Mouse (Mus musculus): ENCODE data around the gene Pnp. TPM values are rescaled to one million over a fixed set of nuclear protein-coding genes. Genes with fewer than 3 reads are reported as not detected.
A peak's percentile ranks its signal among the peaks of the same experiment; 100 is the strongest.
"Not testable (repeated sequence)": the region's sequence is repeated elsewhere in the genome, so short reads cannot be mapped to it uniquely, and the experiment has no call there.

The Pnp gene
- polyA plus RNA-seq, 1 experiment: 116 TPM

DNA sequence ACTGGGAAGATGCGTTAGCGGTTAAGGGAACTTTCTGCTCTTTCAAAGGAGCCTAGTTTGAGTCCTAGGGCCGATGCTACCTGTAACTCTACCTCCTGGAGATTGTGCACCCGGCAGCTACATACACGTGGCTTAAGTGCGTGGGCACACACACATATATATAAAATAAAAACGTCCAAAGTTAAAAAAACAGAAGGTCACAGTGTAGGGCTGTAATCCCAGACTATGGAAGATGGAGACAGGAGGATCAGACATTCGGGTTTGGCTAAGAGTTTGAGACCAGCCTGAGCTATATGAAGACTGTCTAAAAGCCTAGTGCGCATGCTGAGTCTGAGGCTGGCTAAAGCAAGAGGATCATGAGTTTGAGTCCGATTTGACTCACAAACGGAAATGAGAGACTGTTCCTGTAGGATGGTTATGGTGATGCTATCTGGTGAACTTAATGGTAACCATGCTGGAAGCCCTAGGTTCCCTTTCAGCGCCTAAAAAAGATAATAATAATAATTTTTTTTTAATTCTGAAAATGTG is 675 bp downstream of the Pnp start:
- TF ChIP-seq POLR2A (IDR thresholded peaks at IDR 0.05; ENCODE audit: low read depth, low read length): no peak
- no peak for TF ChIP-seq CTCF (IDR thresholded peaks at IDR 0.05; ENCODE audit: extremely low read depth, insufficient read length, insufficient replicate concordance, low read depth, low read length)
- Histone ChIP-seq H3K36me3 (ENCODE audit: control insufficient read depth, insufficient read depth, low read length) (peaks cover 25% of the 10 kb centered on the region), H3K4me3 (ENCODE audit: low read depth, low read length) (peak overlapping the region; percentile 72), H3K27me3 (ENCODE audit: control insufficient read depth, insufficient read depth, low read length) (no peaks in the 10 kb centered on the region), H3K4me1 (ENCODE audit: control insufficient read depth, insufficient read depth, insufficient read length, low read length) (peaks cover 7% of the 10 kb centered on the region; the same call in 1 of the 2 replicates), H3K27ac (ENCODE audit: insufficient read depth, low read depth, low read length) (peak overlapping the region; percentile 80)
- WGBS: 11% methylated on average over 12 of the region's 12 CpGs

DNA sequence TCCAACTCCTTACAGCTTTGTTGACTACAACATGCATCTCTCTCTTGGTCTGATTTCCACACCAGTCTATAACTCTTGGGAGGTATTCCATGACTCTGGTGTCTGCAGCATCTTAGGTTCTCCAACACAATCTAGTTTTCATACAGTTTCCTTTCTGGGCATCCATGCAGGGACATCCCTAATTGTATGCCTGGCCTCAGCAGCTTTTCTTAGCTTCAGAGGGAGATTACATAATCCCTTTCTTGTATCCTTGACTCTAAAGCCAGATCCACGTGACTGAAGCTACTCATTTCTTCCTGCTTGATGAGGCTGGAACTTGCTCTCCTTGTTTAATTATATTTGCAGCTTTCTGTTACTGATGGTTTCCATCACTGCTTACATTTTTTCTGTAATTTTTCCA is 5.8 kb downstream of the Pnp start:
- H3K4me1 ChIP-seq (ENCODE audit: control insufficient read depth, insufficient read depth, insufficient read length, low read length): peaks cover under 1% of the 10 kb centered on the region; the same call in 1 of the 2 replicates
- TF ChIP-seq CTCF (IDR thresholded peaks at IDR 0.05; ENCODE audit: extremely low read depth, insufficient read length, insufficient replicate concordance, low read depth, low read length): no peak
- TF ChIP-seq POLR2A (IDR thresholded peaks at IDR 0.05; ENCODE audit: low read depth, low read length): no peak
- no peak overlapping the region for H3K27ac ChIP-seq (ENCODE audit: insufficient read depth, low read depth, low read length)
- WGBS: 42% methylated on average over 1 of the region's 1 CpGs
- H3K27me3 ChIP-seq (ENCODE audit: control insufficient read depth, insufficient read depth, low read length): no peaks in the 10 kb centered on the region
- H3K36me3 ChIP-seq (ENCODE audit: control insufficient read depth, insufficient read depth, low read length): no peaks in the 10 kb centered on the region
- no peak overlapping the region for H3K4me3 ChIP-seq (ENCODE audit: low read depth, low read length)

DNA sequence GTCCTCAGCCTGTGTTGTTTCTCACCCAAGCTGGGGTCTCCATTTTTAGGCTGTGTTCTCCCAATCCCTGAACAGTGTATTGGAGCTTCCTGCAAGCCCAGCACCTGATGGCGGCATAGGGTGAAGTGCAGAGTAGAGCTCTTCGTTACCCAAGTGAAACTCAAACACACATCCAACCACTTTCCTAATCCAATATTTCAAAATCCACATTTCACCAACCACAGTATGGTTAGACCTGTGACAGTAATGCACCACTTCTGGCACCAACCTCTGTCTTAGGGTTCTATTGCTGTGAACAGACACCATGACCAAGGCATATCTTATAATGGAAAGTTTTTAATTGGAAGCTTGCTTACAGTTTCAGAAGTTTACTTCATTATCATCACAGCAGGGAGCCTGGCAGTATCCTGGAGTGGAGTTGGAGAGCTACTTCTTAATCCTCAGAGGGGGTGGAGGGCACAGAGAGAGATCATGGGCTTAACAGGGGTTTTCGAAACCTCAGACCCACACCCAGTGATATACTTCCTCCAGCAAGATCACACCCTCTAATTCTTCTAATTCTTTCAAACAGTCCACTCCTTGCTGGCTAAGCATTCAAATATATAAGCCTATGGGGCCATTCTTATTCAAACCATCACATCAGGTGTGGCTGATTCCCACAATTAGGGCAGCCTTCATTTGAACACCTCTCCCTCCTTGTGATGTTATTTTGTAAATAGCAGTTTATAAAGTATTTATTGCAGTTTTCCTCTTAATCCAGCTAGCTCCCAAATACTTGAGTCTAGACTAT is 7.4 kb downstream of the Pnp start:
- Histone ChIP-seq H3K36me3 (ENCODE audit: control insufficient read depth, insufficient read depth, low read length) (no peaks in the 10 kb centered on the region), H3K27me3 (ENCODE audit: control insufficient read depth, insufficient read depth, low read length) (no peaks in the 10 kb centered on the region), H3K4me3 (ENCODE audit: low read depth, low read length) (no peak overlapping the region), H3K4me1 (ENCODE audit: control insufficient read depth, insufficient read depth, insufficient read length, low read length) (no peaks in the 10 kb centered on the region), H3K27ac (ENCODE audit: insufficient read depth, low read depth, low read length) (no peak overlapping the region)
- TF ChIP-seq CTCF (IDR thresholded peaks at IDR 0.05; ENCODE audit: extremely low read depth, insufficient read length, insufficient replicate concordance, low read depth, low read length): no peak
- no peak for TF ChIP-seq POLR2A (IDR thresholded peaks at IDR 0.05; ENCODE audit: low read depth, low read length)
- WGBS: 92% methylated on average over 3 of the region's 3 CpGs

DNA sequence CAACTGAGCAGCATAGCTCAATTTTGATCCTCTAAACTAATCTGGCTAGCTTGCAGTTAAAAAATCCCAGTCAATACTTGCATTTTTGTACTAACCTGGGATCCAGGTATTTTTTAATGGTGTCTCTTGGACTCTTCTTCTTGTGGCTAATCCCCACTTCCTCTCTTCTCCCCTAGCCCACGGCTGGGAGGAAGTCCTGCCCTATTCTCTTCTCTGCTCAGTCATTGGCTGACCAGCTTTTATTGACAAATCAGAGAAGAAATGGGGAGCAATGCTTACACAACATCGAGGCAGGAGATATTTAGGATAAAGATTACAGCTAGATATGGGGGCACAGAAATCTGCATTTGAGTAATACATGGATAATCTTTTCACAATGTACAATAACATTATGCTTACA is 8.1 kb downstream of the Pnp start:
- Histone ChIP-seq H3K4me3 (ENCODE audit: low read depth, low read length) (no peak overlapping the region), H3K4me1 (ENCODE audit: control insufficient read depth, insufficient read depth, insufficient read length, low read length) (no peaks in the 10 kb centered on the region), H3K36me3 (ENCODE audit: control insufficient read depth, insufficient read depth, low read length) (no peaks in the 10 kb centered on the region), H3K27me3 (ENCODE audit: control insufficient read depth, insufficient read depth, low read length) (no peaks in the 10 kb centered on the region), H3K27ac (ENCODE audit: insufficient read depth, low read depth, low read length) (no peak overlapping the region)
- WGBS: 28% methylated on average over 2 of the region's 2 CpGs
- TF ChIP-seq POLR2A (IDR thresholded peaks at IDR 0.05; ENCODE audit: low read depth, low read length): no peak
- TF ChIP-seq CTCF (IDR thresholded peaks at IDR 0.05; ENCODE audit: extremely low read depth, insufficient read length, insufficient replicate concordance, low read depth, low read length): no peak

DNA sequence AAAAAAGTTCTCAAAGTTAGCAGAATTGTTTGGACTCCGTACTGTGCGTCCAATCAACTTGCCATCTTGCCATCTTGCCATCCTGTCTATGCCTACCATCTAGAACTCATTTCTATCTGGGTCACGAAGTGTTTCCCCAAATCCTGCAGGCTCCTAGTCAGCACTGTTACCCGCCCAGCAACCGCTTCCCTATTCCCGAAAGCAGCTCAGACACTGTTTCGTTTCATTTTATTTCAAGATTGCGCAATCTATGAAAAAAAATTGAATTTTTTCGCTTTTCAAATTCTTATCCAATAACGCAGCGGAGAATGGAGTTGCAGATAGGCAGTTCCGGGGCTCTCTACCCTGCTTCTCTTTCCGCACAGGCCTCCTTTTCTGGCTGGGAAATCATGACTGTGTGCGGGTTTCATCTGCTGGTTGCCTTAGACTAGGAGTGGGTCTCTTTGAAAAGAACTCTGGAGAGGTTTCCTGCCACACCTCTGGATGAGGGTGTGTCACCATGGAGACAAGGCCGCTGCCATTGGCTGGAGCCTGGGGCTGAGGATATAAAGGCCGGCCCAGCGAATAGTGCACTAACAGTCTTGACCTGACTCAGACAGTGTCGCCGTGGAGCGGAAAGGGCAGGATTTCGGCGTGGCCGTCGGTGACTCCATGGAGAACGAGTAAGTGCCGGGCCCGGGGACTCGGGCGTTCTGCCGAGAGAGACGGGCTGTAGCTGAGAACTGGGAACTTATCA is 13.2 kb downstream of the Pnp start, which contains the start of gene Gm49342:
Gene Gm49342, plus strand, starts transcription at position 586 of the 736 bp plus-strand sequence.
- peaks cover 11% of the 10 kb centered on the region for H3K36me3 ChIP-seq (ENCODE audit: control insufficient read depth, insufficient read depth, low read length)
- H3K4me3 ChIP-seq (ENCODE audit: low read depth, low read length): peak within 1 kb of the TSS; percentile 69
- peak; percentile 99 for TF ChIP-seq POLR2A (IDR thresholded peaks at IDR 0.05; ENCODE audit: low read depth, low read length)
- TF ChIP-seq CTCF (IDR thresholded peaks at IDR 0.05; ENCODE audit: extremely low read depth, insufficient read length, insufficient replicate concordance, low read depth, low read length): 0 out of 2 replicates have a peak, but pooled peaks have one; percentile 20
- H3K27me3 ChIP-seq (ENCODE audit: control insufficient read depth, insufficient read depth, low read length): no peaks in the 10 kb centered on the region
- peak within 1 kb of the TSS; percentile 84 for H3K27ac ChIP-seq (ENCODE audit: insufficient read depth, low read depth, low read length)
- 2% methylated on average over 31 of the region's 31 CpGs for WGBS
- H3K4me1 ChIP-seq (ENCODE audit: control insufficient read depth, insufficient read depth, insufficient read length, low read length): peaks cover 6% of the 10 kb centered on the region; the same call in 1 of the 2 replicates

DNA sequence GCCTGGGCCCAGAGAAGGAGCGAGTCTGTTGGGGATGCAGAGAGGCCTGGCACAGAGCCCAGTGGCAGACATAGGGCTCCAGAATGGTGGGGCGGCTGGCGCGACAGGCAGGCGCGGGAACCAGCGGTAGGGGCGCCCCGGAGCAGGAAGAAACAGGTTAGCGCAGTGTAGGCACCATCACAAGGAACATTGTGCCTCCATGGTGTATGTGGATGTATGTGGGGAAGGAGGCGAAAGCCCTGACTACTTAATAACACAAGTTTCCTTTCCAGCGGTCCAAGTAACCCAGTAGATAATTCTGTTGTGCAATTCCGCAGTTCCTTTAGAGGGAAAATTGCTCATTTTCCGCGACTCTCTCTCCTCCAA is 13.8 kb downstream of the Pnp start:
- H3K4me3 ChIP-seq (ENCODE audit: low read depth, low read length): peak overlapping the region; percentile 69
- peaks cover 15% of the 10 kb centered on the region for H3K36me3 ChIP-seq (ENCODE audit: control insufficient read depth, insufficient read depth, low read length)
- H3K27ac ChIP-seq (ENCODE audit: insufficient read depth, low read depth, low read length): peak overlapping the region; percentile 84
- 2% methylated on average over 14 of the region's 15 CpGs for WGBS
- H3K27me3 ChIP-seq (ENCODE audit: control insufficient read depth, insufficient read depth, low read length); H3K4me1 ChIP-seq (ENCODE audit: control insufficient read depth, insufficient read depth, insufficient read length, low read length): not testable (repeated sequence)

DNA sequence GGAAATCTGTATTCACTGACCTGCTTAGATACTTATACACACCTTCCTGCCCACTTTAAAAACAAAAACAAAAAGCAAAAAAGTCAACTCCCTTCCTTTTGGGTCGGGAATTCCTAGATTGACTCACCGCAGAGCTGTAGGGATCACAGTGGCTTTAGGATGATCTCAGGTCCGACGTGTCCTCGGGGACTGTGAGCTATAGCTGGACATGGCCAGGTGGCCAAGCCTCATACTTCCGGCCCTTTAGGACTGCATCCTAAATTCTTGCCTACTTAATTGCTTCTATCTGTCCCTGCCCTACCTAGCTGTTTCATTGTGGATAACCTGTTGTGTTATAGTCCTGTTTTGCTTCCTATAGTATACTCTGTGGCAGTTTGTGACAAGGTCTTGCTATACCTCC is 14.2 kb downstream of the Pnp start:
- H3K4me3 ChIP-seq (ENCODE audit: low read depth, low read length): peak overlapping the region; percentile 69
- not testable (repeated sequence) for H3K4me1 ChIP-seq (ENCODE audit: control insufficient read depth, insufficient read depth, insufficient read length, low read length); H3K27me3 ChIP-seq (ENCODE audit: control insufficient read depth, insufficient read depth, low read length)
- 0% methylated on average over 6 of the region's 6 CpGs for WGBS
- H3K27ac ChIP-seq (ENCODE audit: insufficient read depth, low read depth, low read length): peak overlapping the region; percentile 84
- H3K36me3 ChIP-seq (ENCODE audit: control insufficient read depth, insufficient read depth, low read length): peaks cover 15% of the 10 kb centered on the region

DNA sequence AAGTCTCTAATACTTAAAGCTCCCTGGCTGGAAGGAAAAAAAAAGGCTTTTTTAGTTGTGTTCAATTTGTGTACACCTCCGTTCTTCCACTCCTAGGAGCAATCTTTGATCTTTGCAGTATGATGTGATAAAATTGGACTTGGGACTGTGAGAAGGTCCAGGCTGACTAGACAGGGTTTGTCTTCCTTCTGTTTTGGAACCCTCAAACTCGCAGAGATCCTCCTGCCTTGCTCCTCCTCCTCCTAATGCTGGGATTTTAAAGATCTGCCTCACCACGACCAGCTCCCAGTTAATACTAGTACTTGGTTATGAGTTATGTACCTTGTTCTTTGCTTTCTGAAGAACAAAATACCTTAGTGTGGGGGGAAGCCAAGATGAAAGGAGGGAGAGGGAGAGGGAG is 14.6 kb downstream of the Pnp start:
- Histone ChIP-seq H3K27ac (ENCODE audit: insufficient read depth, low read depth, low read length) (peak overlapping the region; percentile 84), H3K4me3 (ENCODE audit: low read depth, low read length) (peak overlapping the region; percentile 39; the same call in 1 of the 2 replicates), H3K36me3 (ENCODE audit: control insufficient read depth, insufficient read depth, low read length) (peaks cover 17% of the 10 kb centered on the region)
- 0% methylated on average over 3 of the region's 3 CpGs for WGBS
- H3K4me1 ChIP-seq (ENCODE audit: control insufficient read depth, insufficient read depth, insufficient read length, low read length); H3K27me3 ChIP-seq (ENCODE audit: control insufficient read depth, insufficient read depth, low read length): not testable (repeated sequence)
